Mouse (Mus musculus) forebrain, embryonic 15.5 days (tissue): ENCODE results near the gene BC049352. TPM values are rescaled to one million over a fixed set of nuclear protein-coding genes. Genes with fewer than 3 reads are reported as not detected.

Experiments used
- ATAC-seq: fragments of 200-750 bp; cut with Nextera tagmentation; replicated peaks from 2 replicates; pipeline ENCODE4 v1.8.0; 2017; ENCODE audit warnings: mild to moderate bottlenecking, moderate TSS enrichment, moderate library complexity
- H3K27ac ChIP-seq: fragments of 300-500 bp; sonication (generic); replicated peaks from 2 replicates; pipeline ENCODE4 v1.5.1; 2015; ENCODE audit warnings: mild to moderate bottlenecking, inconsistent platforms
- H3K27me3 ChIP-seq: fragments of 300-500 bp; sonication (generic); 2 replicates; pipeline ENCODE4 v1.6.1; 2015; ENCODE audit warnings: inconsistent platforms
- H3K36me3 ChIP-seq: fragments of 300-500 bp; sonication (generic); 2 replicates; pipeline ENCODE4 v1.6.1; 2015; ENCODE audit warnings: mild to moderate bottlenecking, inconsistent platforms
- H3K4me1 ChIP-seq: fragments of 300-500 bp; sonication (generic); 2 replicates; pipeline ENCODE4 v1.6.1; 2015; ENCODE audit warnings: inconsistent platforms
- H3K4me2 ChIP-seq: fragments of 300-500 bp; sonication (generic); replicated peaks from 2 replicates; pipeline ENCODE4 v1.6.1; 2015; ENCODE audit warnings: mild to moderate bottlenecking, inconsistent platforms
- H3K4me3 ChIP-seq: fragments of 300-500 bp; sonication (generic); 2 replicates; pipeline ENCODE4 v1.5.1; 2015; ENCODE audit warnings: mild to moderate bottlenecking, inconsistent platforms
- H3K9ac ChIP-seq: fragments of 300-500 bp; sonication (generic); replicated peaks from 2 replicates; pipeline ENCODE4 v1.6.1; 2015; ENCODE audit warnings: mild to moderate bottlenecking, inconsistent platforms
- H3K9me3 ChIP-seq: fragments of 300-500 bp; sonication (generic); 2 replicates; pipeline ENCODE4 v1.6.1; 2016; ENCODE audit warnings: inconsistent platforms
- WGBS: fragments of 180-500 bp; shearing (Covaris S2); methylation state at CpG from one replicate; pipeline ENCODE4 v1.1.7; 2015; ENCODE audit warnings: mixed read lengths; 5-methylcytosine and 5-hydroxymethylcytosine counted together
- polyA plus RNA-seq: library from polyadenylated mRNA; unstranded; fragments of >200 nt; fragmentation: Nextera tagmentation; extraction: Ambion mirVana; gene quantifications from 2 replicates; pipeline ENCODE4 v1.2.1, GENCODE M21; 2015

BC049352 gene
- polyA plus RNA-seq, 1 experiment from 2014 or later = not detected

DNA sequence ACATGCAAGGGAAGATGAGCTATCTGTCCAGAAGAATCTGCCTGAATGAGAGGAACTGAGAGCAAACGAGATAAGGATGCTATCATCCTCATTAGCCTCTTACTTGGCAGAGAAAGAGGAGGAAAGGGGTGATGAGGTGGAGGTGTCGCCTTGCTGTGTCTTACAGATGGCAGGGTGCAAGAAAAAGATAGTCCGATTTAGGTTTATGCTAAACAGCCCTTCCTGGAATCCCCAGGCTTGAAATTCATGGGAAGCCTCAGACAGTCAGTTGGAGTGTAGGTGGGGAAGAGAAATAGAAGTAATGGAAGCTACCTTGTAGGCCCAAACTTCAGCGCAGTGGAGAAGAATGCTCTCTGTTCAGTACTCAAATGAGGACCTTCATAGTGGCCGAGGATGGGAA is 13.9 kb upstream of the BC049352 start:
- Histone ChIP-seq H3K27ac (no peak overlapping the region), H3K27me3 (no peaks in the 10 kb centered on the region), H3K4me1 (no peaks in the 10 kb centered on the region), H3K4me2 (no peak overlapping the region), H3K9ac (no peak overlapping the region), H3K9me3 (no peaks in the 10 kb centered on the region), H3K36me3 (no peaks in the 10 kb centered on the region), H3K4me3 (no peak overlapping the region)
- WGBS = 81% methylated on average over 5 of the region's 5 CpGs
- ATAC-seq = no peak

DNA sequence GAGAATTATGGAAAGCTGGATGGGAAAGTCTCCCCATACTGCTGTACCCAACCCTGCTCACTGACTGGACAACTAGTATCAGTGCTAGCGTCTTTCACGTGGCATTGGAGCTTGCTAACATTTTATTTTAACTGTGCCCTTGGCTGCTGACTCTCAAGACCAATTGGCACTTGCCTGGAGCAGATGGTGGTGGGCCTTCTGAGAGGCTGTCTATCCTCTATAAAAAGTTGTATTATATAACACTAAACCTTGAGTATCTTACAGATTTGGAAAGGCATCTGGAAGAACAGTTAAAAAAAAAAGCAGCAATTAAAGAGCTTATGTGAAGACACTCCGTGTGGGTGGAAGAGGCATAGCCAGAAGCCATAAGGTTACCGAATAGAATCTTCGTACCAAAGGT is 11.7 kb upstream of the BC049352 start:
- no peaks in the 10 kb centered on the region for H3K36me3 ChIP-seq
- H3K27me3 ChIP-seq = no peaks in the 10 kb centered on the region
- WGBS = 86% methylated on average over 5 of the region's 5 CpGs
- H3K9ac ChIP-seq = no peak overlapping the region
- H3K4me3 ChIP-seq = no peak overlapping the region
- no peak overlapping the region for H3K27ac ChIP-seq
- no peaks in the 10 kb centered on the region for H3K4me1 ChIP-seq
- no peaks in the 10 kb centered on the region for H3K9me3 ChIP-seq
- no peak overlapping the region for H3K4me2 ChIP-seq
- no peak for ATAC-seq

DNA sequence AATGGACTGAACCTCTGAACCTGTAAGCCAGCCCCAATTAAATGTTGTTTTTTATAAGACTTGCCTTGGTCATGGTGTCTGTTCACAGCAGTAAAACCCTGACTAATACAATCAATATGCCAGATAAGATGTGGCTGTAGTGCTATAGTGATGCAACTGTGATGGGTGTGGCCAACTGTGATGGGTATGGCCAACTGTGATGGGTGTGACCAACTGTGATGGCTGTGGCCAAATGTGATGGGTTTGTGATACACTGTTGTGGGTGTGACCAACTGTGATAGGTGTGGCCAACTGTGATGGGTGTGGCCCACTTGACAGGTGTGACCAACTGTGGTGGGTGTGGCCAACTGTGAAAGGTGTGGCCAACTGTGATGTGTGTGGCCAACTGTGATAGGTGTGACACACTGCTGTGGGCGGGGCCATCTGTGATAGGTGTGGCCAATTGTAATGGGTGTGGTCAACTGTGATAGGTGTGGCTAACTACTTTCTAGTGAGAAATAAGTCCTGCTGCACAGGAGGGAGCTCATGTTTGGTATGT is 10.7 kb upstream of the BC049352 start:
- Histone ChIP-seq H3K27me3 (no peaks in the 10 kb centered on the region), H3K27ac (no peak overlapping the region), H3K4me1 (no peaks in the 10 kb centered on the region), H3K36me3 (no peaks in the 10 kb centered on the region), H3K9ac (no peak overlapping the region), H3K4me2 (no peak overlapping the region), H3K4me3 (no peak overlapping the region), H3K9me3 (no peaks in the 10 kb centered on the region)
- ATAC-seq = no peak
- 82% methylated on average over 1 of the region's 1 CpGs for WGBS

DNA sequence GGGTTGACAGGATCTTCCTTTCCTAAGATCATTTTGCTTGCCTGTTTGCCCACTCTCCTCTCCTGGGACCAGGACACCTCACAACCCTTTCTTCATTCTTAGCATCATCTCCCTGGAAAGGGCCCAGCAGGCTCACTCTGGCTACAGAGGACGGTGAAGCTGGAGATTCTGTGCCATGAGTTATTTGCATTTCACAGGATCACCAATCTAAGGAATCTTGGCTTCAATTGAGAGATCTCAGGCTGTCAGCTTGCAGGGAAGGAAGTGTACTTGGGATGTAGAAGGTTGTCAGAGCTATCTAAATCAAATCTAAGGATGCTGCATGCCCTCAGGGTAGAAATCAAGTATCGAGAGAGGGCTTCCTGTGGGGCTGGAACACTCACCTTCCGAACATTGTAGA is 8.3 kb upstream of the BC049352 start:
- H3K9me3 ChIP-seq = no peaks in the 10 kb centered on the region
- no peaks in the 10 kb centered on the region for H3K27me3 ChIP-seq
- no peak overlapping the region for H3K9ac ChIP-seq
- no peak overlapping the region for H3K27ac ChIP-seq
- 68% methylated on average over 3 of the region's 3 CpGs for WGBS
- H3K4me1 ChIP-seq = no peaks in the 10 kb centered on the region
- no peak for ATAC-seq
- no peaks in the 10 kb centered on the region for H3K36me3 ChIP-seq
- H3K4me3 ChIP-seq = no peak overlapping the region
- no peak overlapping the region for H3K4me2 ChIP-seq

DNA sequence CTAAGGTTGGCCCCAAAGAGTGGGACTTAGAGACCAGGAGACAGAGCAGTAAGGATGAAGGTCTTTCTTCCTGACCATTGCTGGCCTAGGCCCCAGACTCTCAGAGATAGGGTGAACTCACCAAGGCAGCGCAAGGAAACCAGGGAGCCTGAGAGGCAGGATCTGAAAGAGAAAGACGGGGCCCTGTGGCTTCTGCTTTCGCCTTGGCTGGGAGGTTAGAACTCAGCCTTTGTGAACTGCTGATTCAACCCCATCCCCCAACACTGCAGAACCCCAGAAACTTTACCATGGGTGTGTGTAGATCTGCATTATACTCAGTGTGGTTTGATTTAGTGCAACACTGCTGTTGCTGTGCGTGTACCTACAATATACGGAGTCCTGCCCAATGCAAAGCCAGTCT is 2.5 kb upstream of the BC049352 start:
- Histone ChIP-seq H3K4me2 (no peak overlapping the region), H3K4me1 (no peaks in the 10 kb centered on the region), H3K27ac (no peak overlapping the region), H3K36me3 (no peaks in the 10 kb centered on the region), H3K9ac (no peak overlapping the region), H3K4me3 (no peak overlapping the region), H3K9me3 (no peaks in the 10 kb centered on the region), H3K27me3 (no peaks in the 10 kb centered on the region)
- 83% methylated on average over 5 of the region's 5 CpGs for WGBS
- no peak for ATAC-seq

DNA sequence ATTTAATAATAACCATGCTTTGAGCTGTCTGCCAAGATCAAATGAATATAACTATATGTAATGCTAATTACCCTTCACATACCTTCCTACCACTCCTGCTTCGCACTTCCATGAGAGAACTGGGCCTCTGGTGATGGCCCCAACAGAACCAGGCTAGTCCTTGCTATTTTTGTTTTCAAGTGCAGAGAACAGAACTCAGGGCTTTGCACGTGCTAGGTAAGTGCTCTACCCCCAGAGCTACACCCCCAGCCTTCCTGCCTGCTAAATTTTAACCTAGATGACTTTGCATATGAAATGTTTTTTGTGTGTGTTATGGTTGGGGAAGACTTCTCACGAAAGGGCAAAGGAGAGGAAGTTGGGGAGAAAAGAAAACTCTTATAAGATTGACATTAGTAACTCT is 714 bp downstream of the BC049352 start:
- 60% methylated on average over 3 of the region's 3 CpGs for WGBS
- ATAC-seq = no peak
- H3K36me3 ChIP-seq = no peaks in the 10 kb centered on the region
- no peak overlapping the region for H3K4me3 ChIP-seq
- no peaks in the 10 kb centered on the region for H3K4me1 ChIP-seq
- no peaks in the 10 kb centered on the region for H3K9me3 ChIP-seq
- no peak overlapping the region for H3K9ac ChIP-seq
- no peaks in the 10 kb centered on the region for H3K27me3 ChIP-seq
- H3K27ac ChIP-seq = no peak overlapping the region
- H3K4me2 ChIP-seq = no peak overlapping the region

DNA sequence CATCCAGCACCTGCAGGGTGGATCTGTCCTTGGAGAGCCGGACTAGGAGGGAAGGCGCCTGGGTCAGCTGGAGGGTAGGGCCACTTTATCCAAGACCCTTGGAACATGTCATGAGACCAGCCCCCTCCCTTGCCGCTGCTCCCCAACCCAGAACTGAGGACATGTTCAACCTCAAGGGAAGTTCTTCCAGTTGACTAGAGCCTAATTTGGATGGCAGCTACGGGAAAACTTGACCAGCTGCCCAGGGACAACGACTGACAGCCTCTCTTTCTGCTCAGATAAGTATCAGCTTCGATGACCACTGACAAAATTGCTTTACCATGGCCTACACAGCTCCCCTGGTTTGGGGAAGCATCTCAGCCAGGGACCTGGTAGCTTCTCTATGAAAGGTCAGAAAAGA is 1.5 kb downstream of the BC049352 start:
- Histone ChIP-seq H3K4me2 (no peak overlapping the region), H3K9ac (no peak overlapping the region), H3K4me1 (no peaks in the 10 kb centered on the region), H3K27ac (no peak overlapping the region), H3K4me3 (no peak overlapping the region), H3K36me3 (no peaks in the 10 kb centered on the region), H3K27me3 (no peaks in the 10 kb centered on the region), H3K9me3 (no peaks in the 10 kb centered on the region)
- WGBS = 84% methylated on average over 6 of the region's 6 CpGs
- ATAC-seq = no peak

DNA sequence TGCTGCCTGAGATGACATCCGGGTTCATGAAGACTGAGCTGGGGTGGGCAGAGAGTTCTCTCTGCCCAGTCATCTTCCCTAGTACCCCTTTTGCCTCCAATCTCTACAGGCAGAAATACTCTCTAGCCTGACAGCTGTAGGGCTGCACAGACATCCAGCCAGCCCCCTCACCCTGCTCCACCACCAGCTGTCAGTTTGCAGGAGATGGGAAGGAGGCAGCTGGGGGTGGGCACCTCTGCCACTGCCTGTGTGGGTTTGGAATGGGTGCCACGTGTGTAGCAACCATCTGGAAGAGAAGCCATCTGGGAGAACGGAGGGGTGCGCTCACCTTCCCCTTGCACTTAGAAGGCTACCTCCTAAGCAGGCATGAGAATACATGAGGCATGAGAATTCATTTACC is 3.4 kb downstream of the BC049352 start:
- no peaks in the 10 kb centered on the region for H3K4me1 ChIP-seq
- H3K4me3 ChIP-seq = no peak overlapping the region
- no peak overlapping the region for H3K27ac ChIP-seq
- no peak overlapping the region for H3K9ac ChIP-seq
- WGBS = 79% methylated on average over 4 of the region's 4 CpGs
- no peaks in the 10 kb centered on the region for H3K36me3 ChIP-seq
- no peaks in the 10 kb centered on the region for H3K27me3 ChIP-seq
- no peak for ATAC-seq
- no peak overlapping the region for H3K4me2 ChIP-seq
- H3K9me3 ChIP-seq = no peaks in the 10 kb centered on the region

DNA sequence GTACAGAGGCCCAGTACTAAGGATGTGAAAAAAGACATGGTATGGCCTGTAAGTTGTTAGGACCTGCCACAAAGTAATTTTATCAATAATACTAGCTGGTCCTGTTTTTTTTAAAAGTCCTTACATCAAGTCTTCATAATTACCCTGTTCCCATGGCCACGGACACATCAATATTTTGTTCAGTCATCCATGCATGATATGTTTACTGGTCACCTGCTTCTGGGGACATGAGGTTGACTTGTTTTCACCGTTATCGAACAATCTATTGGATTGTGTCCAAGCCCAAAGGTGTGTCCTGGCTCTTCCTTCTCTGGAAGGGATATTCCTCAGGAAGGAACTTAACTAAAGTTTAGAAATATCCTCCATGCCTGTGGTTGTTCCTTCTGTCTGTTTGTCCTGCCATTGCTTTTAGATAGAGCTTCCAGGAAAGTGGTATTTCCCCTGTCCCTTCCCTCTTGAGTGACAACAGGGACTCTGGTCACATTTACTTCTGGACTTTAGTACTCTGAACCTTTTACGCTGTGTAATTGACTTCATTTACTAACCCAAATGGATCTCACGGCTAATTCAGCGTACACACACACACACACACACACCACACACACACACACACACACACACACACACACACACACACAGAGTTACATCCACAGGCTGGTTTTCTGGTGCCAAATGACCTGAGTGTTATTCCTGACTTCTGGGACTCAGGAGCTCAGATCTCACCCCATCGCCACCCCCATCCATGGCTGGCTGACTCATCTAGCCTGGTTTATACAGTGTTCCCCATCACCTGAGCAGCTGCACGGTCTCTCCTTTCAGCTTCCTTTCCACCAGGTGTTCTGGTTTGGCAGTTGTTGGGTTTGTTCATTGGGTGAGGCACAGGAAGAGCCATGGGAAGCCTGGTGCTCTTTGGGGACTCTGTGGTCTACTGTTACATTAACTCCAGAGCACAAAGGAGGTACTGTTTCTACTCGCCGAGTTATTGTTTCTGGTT is 7.1 kb downstream of the BC049352 start:
- no peaks in the 10 kb centered on the region for H3K9me3 ChIP-seq
- H3K4me1 ChIP-seq = no peaks in the 10 kb centered on the region
- no peaks in the 10 kb centered on the region for H3K27me3 ChIP-seq
- H3K36me3 ChIP-seq = no peaks in the 10 kb centered on the region
- no peak overlapping the region for H3K4me3 ChIP-seq
- no peak overlapping the region for H3K4me2 ChIP-seq
- H3K9ac ChIP-seq = no peak overlapping the region
- no peak overlapping the region for H3K27ac ChIP-seq
- 90% methylated on average over 10 of the region's 10 CpGs for WGBS
- no peak for ATAC-seq

DNA sequence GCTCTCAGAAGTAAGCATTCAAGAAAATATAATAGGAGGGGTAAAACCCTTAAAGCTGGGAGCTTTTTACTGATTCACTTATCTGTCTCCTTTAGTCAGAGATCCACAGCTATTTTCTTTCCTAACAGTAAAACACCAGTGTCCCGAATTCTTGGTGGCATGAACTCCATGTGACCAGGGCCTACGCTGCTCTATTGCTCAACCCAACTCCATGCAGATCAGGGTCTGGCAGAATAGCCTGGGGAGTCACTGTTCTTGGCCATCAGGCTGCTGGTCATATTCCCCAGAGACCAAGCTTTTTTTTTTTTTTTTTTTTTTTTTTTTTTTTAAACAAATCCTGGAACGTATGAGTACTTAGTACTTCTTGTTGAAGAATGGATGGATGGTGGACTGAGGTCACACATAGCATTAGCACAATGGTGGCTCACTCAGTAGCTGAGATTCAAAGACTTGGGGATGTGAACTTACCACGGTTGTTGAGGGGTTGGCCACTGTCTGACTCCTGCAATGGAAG is 7.9 kb downstream of the BC049352 start:
- Histone ChIP-seq H3K4me2 (no peak overlapping the region), H3K27me3 (no peaks in the 10 kb centered on the region), H3K36me3 (no peaks in the 10 kb centered on the region), H3K27ac (no peak overlapping the region), H3K9me3 (no peaks in the 10 kb centered on the region), H3K9ac (no peak overlapping the region), H3K4me1 (no peaks in the 10 kb centered on the region), H3K4me3 (no peak overlapping the region)
- no peak for ATAC-seq
- 91% methylated on average over 4 of the region's 4 CpGs for WGBS

DNA sequence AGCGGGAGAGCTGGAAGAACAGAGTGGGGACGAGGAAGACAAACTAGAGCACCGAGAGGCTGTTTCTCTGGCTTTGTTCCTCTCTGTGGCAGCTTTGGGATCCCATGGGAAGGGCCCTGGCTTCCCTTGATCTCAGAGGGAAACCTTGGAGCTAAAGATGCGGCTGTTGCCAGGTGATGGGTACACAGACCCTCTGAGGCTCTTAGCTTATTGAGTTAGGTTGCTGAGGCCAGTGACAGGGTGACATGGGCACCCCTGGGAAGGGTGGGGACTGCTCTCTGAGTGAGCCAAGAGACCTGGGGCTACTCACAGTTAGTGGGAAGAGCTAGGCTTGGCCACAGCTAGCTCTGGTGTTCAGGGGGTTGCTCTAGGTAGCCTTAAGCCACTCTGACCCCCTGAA is 13.7 kb downstream of the BC049352 start:
- H3K4me1 ChIP-seq = no peaks in the 10 kb centered on the region
- H3K9me3 ChIP-seq = no peaks in the 10 kb centered on the region
- H3K4me2 ChIP-seq = no peak overlapping the region
- H3K27me3 ChIP-seq = no peaks in the 10 kb centered on the region
- H3K36me3 ChIP-seq = no peaks in the 10 kb centered on the region
- H3K4me3 ChIP-seq = no peak overlapping the region
- H3K9ac ChIP-seq = no peak overlapping the region
- 81% methylated on average over 4 of the region's 4 CpGs for WGBS
- H3K27ac ChIP-seq = no peak overlapping the region
- no peak for ATAC-seq

DNA sequence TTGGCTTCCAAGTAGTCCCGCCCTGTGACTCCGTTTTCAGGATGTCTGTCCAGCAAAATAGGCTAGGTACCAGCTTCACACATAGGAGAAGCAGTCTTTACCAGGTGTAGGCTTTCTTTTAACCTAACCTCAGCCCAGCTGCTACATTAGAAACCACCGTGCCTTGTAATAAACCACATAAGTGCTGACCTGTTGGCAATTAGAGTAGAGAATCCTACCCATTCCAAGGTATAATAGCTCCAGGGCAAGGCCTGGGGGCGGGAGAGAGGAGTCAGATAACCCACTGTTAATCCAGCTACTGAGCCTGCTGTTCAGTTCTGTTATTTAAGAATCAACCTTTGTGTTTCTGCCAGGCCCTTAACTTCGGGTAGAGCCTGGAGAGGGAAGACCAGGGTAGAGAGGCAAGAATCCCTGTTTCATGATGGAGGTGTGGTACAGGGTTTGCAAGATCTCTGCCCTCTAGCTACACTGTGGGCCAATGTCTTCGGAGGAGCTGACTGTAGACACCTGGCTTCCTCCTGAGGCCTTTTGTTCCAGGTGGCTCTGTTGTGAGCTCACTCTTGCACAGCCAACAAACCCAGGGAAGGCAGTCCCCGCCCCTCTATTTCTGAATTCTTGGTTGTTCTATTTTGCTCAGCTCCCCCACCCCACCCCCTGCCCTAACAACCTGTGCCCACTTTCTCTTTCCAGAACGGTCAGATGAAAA is 14.5 kb downstream of the BC049352 start:
- 65% methylated on average over 8 of the region's 8 CpGs for WGBS
- Histone ChIP-seq H3K27ac (no peak overlapping the region), H3K36me3 (no peaks in the 10 kb centered on the region), H3K4me2 (no peak overlapping the region), H3K27me3 (no peaks in the 10 kb centered on the region), H3K9me3 (no peaks in the 10 kb centered on the region), H3K4me3 (no peak overlapping the region), H3K9ac (no peak overlapping the region), H3K4me1 (no peaks in the 10 kb centered on the region)
- ATAC-seq = no peak
